Mouse (Mus musculus) ES-E14 (cell line): ENCODE data around the gene Rpl26.

ENCODE experiments used
- CHD2 ChIP-seq: IDR thresholded peaks from 2 replicates; pipeline ENCODE4 v1.6.1; 2014; ENCODE audit warnings: mild to moderate bottlenecking, low read depth, low read length, inconsistent platforms
- ZNF384 ChIP-seq: IDR thresholded peaks from 2 replicates; pipeline ENCODE4 v1.6.1; 2012; ENCODE audit warnings: low read depth, low read length, inconsistent platforms

GRCm38 (mm10) chr11:68871277-68871676 is 30.1 kb upstream of the Rpl26 start:
- TF ChIP-seq CHD2 (no peak), ZNF384 (no peak)
